Mouse (Mus musculus) midbrain, embryonic 13.5 days (tissue): ENCODE measurements around the gene Dio3. TPM values are rescaled to one million over a fixed set of nuclear protein-coding genes. Genes with fewer than 3 reads are reported as not detected.

Source experiments
- ATAC-seq: fragments of 200-750 bp; cut with Nextera tagmentation; 2 replicates; pipeline ENCODE4 v1.8.0; 2017; ENCODE audit warnings: mild to moderate bottlenecking, moderate TSS enrichment, moderate library complexity
- H3K27ac ChIP-seq: fragments of 300-500 bp; sonication (generic); 2 replicates; pipeline ENCODE4 v1.5.1; 2015; ENCODE audit warnings: inconsistent platforms, mild to moderate bottlenecking, moderate library complexity
- H3K27me3 ChIP-seq: fragments of 300-500 bp; sonication (generic); 2 replicates; pipeline ENCODE4 v1.6.1; 2015; ENCODE audit warnings: mild to moderate bottlenecking, inconsistent platforms
- H3K36me3 ChIP-seq: fragments of 300-500 bp; sonication (generic); 2 replicates; pipeline ENCODE4 v1.6.1; 2015; ENCODE audit warnings: mild to moderate bottlenecking, inconsistent platforms
- H3K4me1 ChIP-seq: fragments of 300-500 bp; sonication (generic); replicated peaks from 2 replicates; pipeline ENCODE4 v1.6.1; 2015; ENCODE audit warnings: inconsistent platforms
- H3K4me2 ChIP-seq: fragments of 300-500 bp; sonication (generic); replicated peaks from 2 replicates; pipeline ENCODE4 v1.6.1; 2015; ENCODE audit warnings: moderate library complexity, mild to moderate bottlenecking, inconsistent platforms
- H3K4me3 ChIP-seq: fragments of 300-500 bp; sonication (generic); replicated peaks from 2 replicates; pipeline ENCODE4 v1.5.1; 2015; ENCODE audit warnings: mild to moderate bottlenecking, inconsistent platforms
- H3K9ac ChIP-seq: fragments of 300-500 bp; sonication (generic); replicated peaks from 2 replicates; pipeline ENCODE4 v1.6.1; 2015; ENCODE audit warnings: mild to moderate bottlenecking, inconsistent platforms
- H3K9me3 ChIP-seq: fragments of 300-500 bp; sonication (generic); 2 replicates; pipeline ENCODE4 v1.6.1; 2016; ENCODE audit warnings: mild to moderate bottlenecking, inconsistent platforms
- WGBS: fragments of 180-500 bp; shearing (Covaris S2); methylation state at CpG from one replicate; pipeline ENCODE4 v1.1.7; 2015; 5-methylcytosine and 5-hydroxymethylcytosine counted together
- polyA plus RNA-seq: library from polyadenylated mRNA; unstranded; fragments of >200 nt; fragmentation: Nextera tagmentation; extraction: Ambion mirVana; gene quantifications from 2 replicates; pipeline ENCODE4 v1.2.1, GENCODE M21; 2015

Dio3 gene
- 1.4 and 1.8 TPM in 2 replicates for polyA plus RNA-seq

DNA sequence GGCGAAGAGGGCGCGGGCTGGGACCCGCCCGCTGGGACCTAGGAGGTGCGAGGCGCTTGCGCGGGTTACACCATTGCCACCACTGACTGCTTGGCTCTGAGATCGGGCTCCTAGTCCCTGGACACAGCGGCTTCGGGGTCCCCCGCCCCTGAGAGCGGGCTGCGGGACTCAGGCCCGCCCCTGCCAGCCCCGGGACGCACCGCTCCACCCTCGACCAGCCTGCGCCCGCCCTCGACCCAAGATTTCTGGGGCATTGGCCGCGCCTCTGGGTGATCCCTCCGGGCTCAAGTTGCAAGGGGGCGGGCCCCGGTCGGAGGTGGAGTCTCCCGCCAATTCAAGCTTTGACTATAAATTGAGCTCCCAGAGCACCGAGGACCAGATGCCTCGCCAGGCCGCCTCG is at the start of gene Dio3:
Gene Dio3 (plus strand): TSS at position 216 of the 400 bp plus-strand sequence.
- no peak within 1 kb of the TSS for H3K27ac ChIP-seq
- H3K36me3 ChIP-seq = no peaks in the 10 kb centered on the region
- peak within 1 kb of the TSS; percentile 45 for H3K4me3 ChIP-seq
- H3K27me3 ChIP-seq = peaks cover 99% of the 10 kb centered on the region
- peak within 1 kb of the TSS; percentile 37 for H3K9ac ChIP-seq
- 1% methylated on average over 33 of the region's 34 CpGs for WGBS
- H3K4me1 ChIP-seq = peaks cover 29% of the 10 kb centered on the region
- H3K9me3 ChIP-seq = no peaks in the 10 kb centered on the region
- peak within 1 kb of the TSS; percentile 64 for H3K4me2 ChIP-seq
- peak; percentile 24; the same call in 1 of the 2 replicates for ATAC-seq

DNA sequence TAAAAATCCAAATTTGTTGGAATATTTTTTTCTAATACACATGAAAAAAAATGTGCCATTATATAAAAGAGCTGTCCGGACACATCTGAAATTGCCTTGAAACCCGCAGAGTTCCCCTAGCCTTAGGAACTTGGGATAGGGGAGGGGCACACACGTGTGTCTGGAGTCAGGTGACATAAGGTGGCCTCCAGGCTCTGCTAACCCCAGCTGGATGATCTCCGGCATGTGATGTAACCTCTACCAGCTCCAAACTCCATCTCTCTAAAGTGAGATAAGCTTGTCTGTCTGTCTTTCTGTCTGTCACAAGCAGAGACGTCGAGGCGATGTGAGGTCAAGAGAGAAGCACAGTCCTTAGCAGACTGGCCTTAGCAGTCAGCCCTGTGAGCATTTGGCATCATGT is 48.6 kb upstream of the Dio3 start:
- Histone ChIP-seq H3K4me3 (no peak overlapping the region), H3K9me3 (no peaks in the 10 kb centered on the region), H3K4me1 (0 out of 2 replicates have a peak, but pooled peaks cover 3% of the 10 kb centered on the region), H3K4me2 (no peak overlapping the region), H3K27me3 (peaks cover 3% of the 10 kb centered on the region; the same call in 1 of the 2 replicates), H3K9ac (no peak overlapping the region), H3K27ac (no peak overlapping the region), H3K36me3 (no peaks in the 10 kb centered on the region)
- no peak for ATAC-seq
- 87% methylated on average over 7 of the region's 7 CpGs for WGBS

DNA sequence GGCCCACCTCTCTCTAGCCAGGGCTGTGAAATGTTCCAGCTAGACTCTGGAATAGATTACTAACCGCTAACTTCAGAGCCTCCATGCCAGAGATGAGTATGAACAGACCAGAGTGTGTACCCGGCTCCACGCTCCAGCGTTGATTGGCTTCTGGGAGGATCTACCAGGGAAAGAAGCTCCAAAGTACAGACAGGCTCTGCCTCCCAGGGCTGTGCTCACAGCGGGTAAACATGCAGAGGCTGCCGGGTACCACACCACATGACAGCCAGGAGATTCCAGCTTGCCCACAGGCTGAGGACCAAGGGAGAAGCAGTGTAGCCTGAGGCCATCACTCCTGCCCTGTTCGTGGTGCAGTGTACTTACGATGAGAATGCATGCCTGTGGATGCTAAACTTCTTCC is 48.1 kb upstream of the Dio3 start:
- Histone ChIP-seq H3K9ac (no peak overlapping the region), H3K4me3 (no peak overlapping the region), H3K4me2 (no peak overlapping the region), H3K9me3 (no peaks in the 10 kb centered on the region), H3K27me3 (peaks cover 3% of the 10 kb centered on the region; the same call in 1 of the 2 replicates), H3K27ac (no peak overlapping the region), H3K36me3 (no peaks in the 10 kb centered on the region), H3K4me1 (0 out of 2 replicates have a peak, but pooled peaks cover 3% of the 10 kb centered on the region)
- WGBS = 77% methylated on average over 8 of the region's 8 CpGs
- no peak for ATAC-seq

DNA sequence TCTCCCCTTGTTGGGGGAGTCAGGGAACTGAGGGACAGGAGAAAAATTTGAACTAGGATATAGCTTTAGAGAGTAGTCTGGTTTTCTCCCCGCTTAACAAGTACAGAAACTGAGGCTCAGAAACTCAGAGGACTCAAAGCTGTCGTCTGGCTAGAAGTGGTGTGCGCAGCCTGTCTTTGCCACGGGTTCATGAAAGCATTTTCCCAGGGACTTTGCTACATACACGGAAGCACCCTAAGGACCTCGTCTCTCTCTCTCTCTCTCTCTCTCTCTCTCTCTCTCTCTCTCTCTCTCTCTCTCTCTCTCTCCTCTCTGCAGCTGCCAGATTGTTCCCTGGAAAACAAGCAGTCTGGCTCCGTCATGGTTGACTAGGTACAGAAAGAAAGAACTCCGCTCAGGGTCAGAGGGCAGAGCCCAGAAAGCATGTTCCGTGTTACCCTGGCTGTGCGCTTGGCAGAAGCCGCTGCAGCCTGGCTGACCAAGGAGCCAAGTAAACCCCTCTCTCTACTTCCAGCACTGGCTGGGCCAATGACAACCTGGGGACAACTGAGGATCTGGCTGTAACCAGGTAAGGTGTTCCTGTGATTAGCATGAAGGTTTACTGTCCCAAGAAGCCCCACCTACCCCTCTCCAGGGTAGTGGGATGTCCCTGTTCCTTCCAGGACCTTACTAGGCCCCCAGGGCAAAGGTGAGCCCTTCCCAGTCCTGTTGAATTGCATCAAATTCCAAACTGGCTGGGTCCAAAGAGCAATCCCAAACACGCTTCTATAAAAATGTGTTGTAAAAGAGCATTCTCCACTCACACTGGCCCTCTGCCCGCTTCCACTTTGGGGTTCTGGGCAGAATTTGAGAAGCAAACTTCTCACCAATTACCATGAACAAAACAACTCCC is 46.9 kb upstream of the Dio3 start:
- WGBS = 34% methylated on average over 13 of the region's 13 CpGs
- Histone ChIP-seq H3K9ac (no peak overlapping the region), H3K4me2 (no peak overlapping the region), H3K9me3 (no peaks in the 10 kb centered on the region), H3K27ac (no peak overlapping the region), H3K27me3 (peaks cover 3% of the 10 kb centered on the region; the same call in 1 of the 2 replicates), H3K36me3 (no peaks in the 10 kb centered on the region), H3K4me1 (0 out of 2 replicates have a peak, but pooled peaks cover 3% of the 10 kb centered on the region), H3K4me3 (no peak overlapping the region)
- ATAC-seq = no peak

DNA sequence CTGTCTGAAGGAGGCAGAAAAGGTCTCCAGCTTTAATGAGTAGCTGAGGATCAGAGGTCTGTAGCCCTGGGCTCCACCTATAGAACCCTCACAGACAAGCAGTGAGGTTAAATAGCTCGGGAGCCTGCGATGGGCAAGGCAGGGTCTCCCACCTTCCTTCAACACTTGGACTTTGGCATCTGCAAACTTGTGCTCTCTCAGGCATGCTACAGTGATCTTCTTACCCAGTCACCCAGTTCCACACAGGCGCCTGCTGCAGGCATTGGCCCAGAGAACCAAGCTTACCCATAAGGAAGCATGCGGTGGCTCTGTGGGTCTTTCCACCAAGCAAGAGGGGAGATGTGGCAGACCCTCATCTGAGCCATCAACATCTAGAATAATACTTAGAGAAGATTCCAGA is 43.0 kb upstream of the Dio3 start:
- H3K27me3 ChIP-seq = peaks cover under 1% of the 10 kb centered on the region; the same call in 1 of the 2 replicates
- H3K4me1 ChIP-seq = 0 out of 2 replicates have a peak, but pooled peaks cover 3% of the 10 kb centered on the region
- 92% methylated on average over 4 of the region's 4 CpGs for WGBS
- H3K27ac ChIP-seq = no peak overlapping the region
- H3K9me3 ChIP-seq = no peaks in the 10 kb centered on the region
- H3K36me3 ChIP-seq = no peaks in the 10 kb centered on the region
- H3K4me3 ChIP-seq = no peak overlapping the region
- no peak overlapping the region for H3K9ac ChIP-seq
- no peak for ATAC-seq
- H3K4me2 ChIP-seq = no peak overlapping the region

DNA sequence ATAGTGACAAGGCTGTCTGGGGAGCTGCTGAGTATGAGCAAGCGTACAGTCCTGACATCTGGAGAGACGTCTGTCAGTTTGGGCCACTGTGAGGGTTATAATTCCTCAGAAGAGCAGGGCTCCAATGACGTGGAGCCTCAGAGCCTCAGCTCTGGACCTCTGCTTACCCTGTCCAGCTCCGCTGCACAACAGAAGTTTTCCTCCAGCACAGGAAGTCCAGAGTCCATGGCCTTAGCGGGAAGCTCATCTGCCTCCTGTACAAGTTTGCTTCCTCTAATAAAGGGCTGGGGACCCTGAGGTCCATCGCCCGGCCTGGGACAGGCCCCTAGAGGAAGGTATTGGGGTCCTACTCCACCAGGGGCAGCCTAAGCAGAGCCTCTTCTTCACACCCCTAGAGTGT is 41.8 kb upstream of the Dio3 start:
- Histone ChIP-seq H3K27ac (no peak overlapping the region), H3K27me3 (no peaks in the 10 kb centered on the region), H3K4me2 (no peak overlapping the region), H3K4me1 (0 out of 2 replicates have a peak, but pooled peaks cover 2% of the 10 kb centered on the region), H3K9ac (no peak overlapping the region), H3K36me3 (no peaks in the 10 kb centered on the region), H3K4me3 (no peak overlapping the region), H3K9me3 (no peaks in the 10 kb centered on the region)
- no peak for ATAC-seq
- 87% methylated on average over 7 of the region's 7 CpGs for WGBS

DNA sequence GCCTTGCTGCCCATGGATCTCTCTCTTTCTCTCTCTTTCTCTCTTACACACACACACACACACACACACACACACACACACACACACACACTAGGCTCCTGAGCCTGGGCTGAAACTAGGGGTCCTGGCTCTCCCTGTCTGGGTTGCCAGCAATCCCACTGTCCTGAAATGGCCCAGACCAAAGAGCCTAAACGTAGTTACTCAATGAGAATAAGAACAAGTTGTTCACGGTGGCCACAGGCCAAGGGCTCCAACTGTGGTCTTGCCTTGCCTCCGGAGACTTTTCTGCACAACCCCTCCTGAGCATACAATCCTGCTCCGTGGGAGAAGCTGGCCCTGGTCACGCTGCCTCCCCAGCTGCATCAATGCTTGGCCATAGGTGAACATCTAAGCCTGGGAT is 39.5 kb upstream of the Dio3 start:
- 86% methylated on average over 5 of the region's 5 CpGs for WGBS
- Histone ChIP-seq H3K36me3 (no peaks in the 10 kb centered on the region), H3K9me3 (no peaks in the 10 kb centered on the region), H3K9ac (no peak overlapping the region), H3K4me2 (no peak overlapping the region), H3K27ac (no peak overlapping the region), H3K27me3 (no peaks in the 10 kb centered on the region), H3K4me1 (no peaks in the 10 kb centered on the region), H3K4me3 (no peak overlapping the region)
- ATAC-seq = no peak

DNA sequence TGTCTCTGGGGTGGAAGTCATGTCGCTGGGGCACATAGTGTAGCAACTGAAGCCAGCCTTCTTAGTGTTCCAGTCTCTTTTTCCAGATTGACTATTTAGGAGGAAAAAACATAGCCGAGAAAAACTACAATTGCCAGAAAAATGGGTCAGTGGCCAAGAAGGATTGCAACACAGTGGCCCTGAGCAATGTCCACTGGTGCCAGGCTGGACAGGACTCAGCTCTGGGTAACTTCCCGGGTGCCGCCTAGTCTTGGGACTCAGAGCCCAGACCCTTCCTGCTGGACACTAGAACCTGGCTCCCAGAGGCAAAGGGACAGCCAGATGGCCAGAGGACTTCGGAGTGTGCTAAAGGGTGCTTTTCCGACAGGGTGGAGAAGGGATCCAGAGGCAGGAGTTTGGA is 34.3 kb upstream of the Dio3 start:
- WGBS = 94% methylated on average over 6 of the region's 6 CpGs
- ATAC-seq = no peak

DNA sequence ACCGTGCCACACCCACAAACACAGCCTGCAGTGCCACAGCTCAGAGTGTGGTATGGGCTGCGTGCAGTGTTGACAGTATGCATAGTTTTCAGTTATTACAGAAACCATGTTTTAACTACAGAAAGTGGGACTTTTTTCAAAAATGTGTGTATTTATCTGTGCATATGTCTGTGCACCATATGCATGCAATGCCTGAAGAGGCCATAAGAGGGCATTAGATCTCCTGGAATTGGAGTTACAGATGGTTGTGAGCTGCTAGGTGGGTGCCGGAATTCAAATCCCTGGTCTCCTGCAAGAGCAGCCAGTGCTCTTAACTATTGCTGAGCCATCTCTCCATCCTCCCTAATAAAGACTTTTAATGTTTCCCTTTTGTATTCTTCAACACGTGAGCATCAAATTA is 33.4 kb upstream of the Dio3 start:
- no peak for ATAC-seq
- Histone ChIP-seq H3K9ac (no peak overlapping the region), H3K27me3 (0 out of 2 replicates have a peak, but pooled peaks cover 2% of the 10 kb centered on the region), H3K36me3 (no peaks in the 10 kb centered on the region), H3K4me1 (no peaks in the 10 kb centered on the region), H3K9me3 (no peaks in the 10 kb centered on the region), H3K27ac (no peak overlapping the region), H3K4me2 (no peak overlapping the region), H3K4me3 (no peak overlapping the region)
- WGBS = 90% methylated on average over 4 of the region's 4 CpGs

More for the DNA sequence above, 34.3 kb upstream of the Dio3 start:
- H3K36me3 ChIP-seq = no peaks in the 10 kb centered on the region
- no peak overlapping the region for H3K4me3 ChIP-seq
- 0 out of 2 replicates have a peak, but pooled peaks cover 2% of the 10 kb centered on the region for H3K27me3 ChIP-seq
- no peak overlapping the region for H3K9ac ChIP-seq
- no peaks in the 10 kb centered on the region for H3K4me1 ChIP-seq
- H3K9me3 ChIP-seq = no peaks in the 10 kb centered on the region
- no peak overlapping the region for H3K27ac ChIP-seq
- no peak overlapping the region for H3K4me2 ChIP-seq

DNA sequence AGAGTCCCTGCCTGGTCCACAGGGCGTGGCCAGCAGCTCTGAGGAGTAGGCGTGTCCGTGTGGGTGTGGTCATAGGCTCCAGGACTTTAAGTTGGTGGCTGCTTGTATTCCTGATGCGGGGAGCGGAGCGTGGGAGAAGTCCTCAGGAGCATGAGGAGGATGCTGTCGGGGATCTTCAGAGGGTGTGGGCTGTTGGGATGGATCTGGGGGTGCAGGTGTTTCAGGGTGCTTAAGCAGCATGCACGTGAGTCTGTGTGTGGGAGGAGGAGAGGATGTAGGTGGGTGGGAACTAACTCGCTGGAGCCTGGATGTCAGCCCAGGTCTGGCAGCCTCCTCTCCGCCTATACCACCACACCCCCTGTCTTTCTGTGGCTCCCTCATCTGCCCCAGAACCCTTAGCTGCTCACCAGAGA is 26.7 kb upstream of the Dio3 start:
- no peaks in the 10 kb centered on the region for H3K36me3 ChIP-seq
- H3K4me2 ChIP-seq = no peak overlapping the region
- no peak overlapping the region for H3K9ac ChIP-seq
- WGBS = 31% methylated on average over 10 of the region's 10 CpGs
- no peak overlapping the region for H3K27ac ChIP-seq
- no peak overlapping the region for H3K4me3 ChIP-seq
- no peak for ATAC-seq
- no peaks in the 10 kb centered on the region for H3K9me3 ChIP-seq
- H3K27me3 ChIP-seq = 0 out of 2 replicates have a peak, but pooled peaks cover 2% of the 10 kb centered on the region
- peaks cover 4% of the 10 kb centered on the region; the same call in 1 of the 2 replicates for H3K4me1 ChIP-seq

DNA sequence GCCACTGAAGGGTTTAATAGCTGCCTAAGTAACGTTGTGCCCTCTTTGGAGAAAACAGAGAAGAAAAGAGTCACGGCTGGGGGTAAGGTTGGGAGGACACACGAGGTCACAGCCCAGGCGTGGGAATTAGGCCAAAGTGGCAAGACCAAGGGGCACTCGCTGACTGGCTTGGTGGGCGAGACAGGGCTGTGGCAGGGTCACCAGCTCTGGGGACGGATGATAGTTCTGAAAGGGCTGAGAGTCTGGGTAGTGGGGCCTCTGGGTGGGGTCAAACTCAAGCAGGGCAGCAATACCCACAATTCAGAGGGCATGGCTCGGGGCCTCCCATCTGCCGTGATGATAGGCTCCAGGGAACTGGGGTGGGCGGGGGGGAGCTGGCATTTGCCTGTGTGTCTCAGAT is 23.1 kb upstream of the Dio3 start:
- H3K9ac ChIP-seq = no peak overlapping the region
- no peak overlapping the region for H3K4me3 ChIP-seq
- no peak overlapping the region for H3K27ac ChIP-seq
- H3K36me3 ChIP-seq = no peaks in the 10 kb centered on the region
- H3K4me2 ChIP-seq = no peak overlapping the region
- peaks cover 4% of the 10 kb centered on the region; the same call in 1 of the 2 replicates for H3K4me1 ChIP-seq
- H3K9me3 ChIP-seq = no peaks in the 10 kb centered on the region
- no peak for ATAC-seq
- peaks cover 4% of the 10 kb centered on the region; the same call in 1 of the 2 replicates for H3K27me3 ChIP-seq
- WGBS = 51% methylated on average over 10 of the region's 10 CpGs

DNA sequence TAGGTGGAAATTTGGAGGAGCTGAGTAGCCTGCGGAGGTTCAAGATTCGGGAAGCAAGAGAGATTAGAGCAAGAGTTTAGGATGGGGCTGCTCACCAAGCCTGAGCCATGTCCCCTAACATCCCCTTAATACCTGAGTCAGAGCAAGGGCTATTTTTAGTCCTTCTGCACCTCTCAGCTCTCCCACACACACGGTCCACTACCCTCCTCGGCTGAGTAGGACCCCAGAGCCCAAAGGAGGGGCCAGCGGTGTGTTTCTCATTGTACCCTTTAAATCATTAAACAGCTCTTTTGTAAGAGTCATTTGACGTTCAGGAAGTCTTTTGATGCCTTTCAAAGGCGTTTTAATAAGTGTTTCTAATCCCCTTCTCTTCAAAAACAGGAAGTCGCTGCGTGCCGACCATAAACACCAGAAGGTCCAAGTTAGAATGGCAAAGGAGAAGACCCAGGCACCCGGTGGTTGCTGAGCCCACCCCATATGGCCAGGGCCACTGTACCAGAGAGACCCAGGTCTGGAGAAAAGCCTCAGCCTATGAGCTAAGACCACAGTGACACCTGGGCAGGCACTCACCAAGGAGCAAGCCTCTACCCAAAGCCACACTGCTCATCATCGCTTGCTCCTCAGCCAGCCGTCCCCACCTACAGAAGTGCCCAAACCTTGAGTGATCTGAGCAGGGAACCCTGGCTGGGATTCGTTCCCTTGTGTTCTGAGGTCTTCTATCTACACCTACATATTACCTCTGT is 22.2 kb upstream of the Dio3 start:
- Histone ChIP-seq H3K4me3 (no peak overlapping the region), H3K36me3 (no peaks in the 10 kb centered on the region), H3K9me3 (no peaks in the 10 kb centered on the region), H3K27me3 (peaks cover 4% of the 10 kb centered on the region; the same call in 1 of the 2 replicates), H3K27ac (no peak overlapping the region), H3K9ac (no peak overlapping the region), H3K4me1 (peaks cover 4% of the 10 kb centered on the region; the same call in 1 of the 2 replicates), H3K4me2 (no peak overlapping the region)
- 37% methylated on average over 14 of the region's 14 CpGs for WGBS
- ATAC-seq = no peak
